Mouse (Mus musculus): ENCODE data around the gene Dtnbp1. TPM values are rescaled to one million over a fixed set of nuclear protein-coding genes. Genes with fewer than 3 reads are reported as not detected.

Gene Dtnbp1
- polyA plus RNA-seq, 1 experiment from 2014 or later, result 85.4 TPM

DNA sequence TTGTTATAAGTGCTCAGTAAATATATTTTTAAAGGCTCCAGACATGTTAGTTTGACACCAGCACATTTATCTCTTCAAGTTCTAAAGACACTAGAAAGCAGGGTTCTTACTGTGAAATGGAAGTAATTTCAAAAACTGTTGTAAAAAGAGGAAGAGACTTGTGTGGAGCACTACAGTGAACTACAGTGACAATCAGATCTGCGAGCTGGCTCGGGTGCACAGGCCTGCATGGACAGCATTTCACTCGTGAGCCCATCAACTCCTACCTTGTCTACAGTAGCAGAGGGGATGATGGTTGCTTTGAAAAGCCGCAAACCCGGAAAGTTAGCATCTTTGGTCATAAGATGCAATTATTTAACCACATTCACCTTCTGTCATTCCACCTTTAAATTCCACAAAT, 5.6 kb downstream of the Dtnbp1 start:
- no peaks in the 10 kb centered on the region for H3K9me3 ChIP-seq
- peaks cover 26% of the 10 kb centered on the region for H3K36me3 ChIP-seq
- WGBS, result 90% methylated on average over 5 of the region's 5 CpGs
- H3K4me1 ChIP-seq (replicated peaks), result peaks cover 17% of the 10 kb centered on the region
- no peak overlapping the region for H3K4me3 ChIP-seq
- no peaks in the 10 kb centered on the region for H3K27me3 ChIP-seq (ENCODE audit: insufficient read depth, poor library complexity, severe bottlenecking)
- H3K27ac ChIP-seq, result no peak overlapping the region
- DNase-seq (ENCODE audit: low spot score), result no peak

DNA sequence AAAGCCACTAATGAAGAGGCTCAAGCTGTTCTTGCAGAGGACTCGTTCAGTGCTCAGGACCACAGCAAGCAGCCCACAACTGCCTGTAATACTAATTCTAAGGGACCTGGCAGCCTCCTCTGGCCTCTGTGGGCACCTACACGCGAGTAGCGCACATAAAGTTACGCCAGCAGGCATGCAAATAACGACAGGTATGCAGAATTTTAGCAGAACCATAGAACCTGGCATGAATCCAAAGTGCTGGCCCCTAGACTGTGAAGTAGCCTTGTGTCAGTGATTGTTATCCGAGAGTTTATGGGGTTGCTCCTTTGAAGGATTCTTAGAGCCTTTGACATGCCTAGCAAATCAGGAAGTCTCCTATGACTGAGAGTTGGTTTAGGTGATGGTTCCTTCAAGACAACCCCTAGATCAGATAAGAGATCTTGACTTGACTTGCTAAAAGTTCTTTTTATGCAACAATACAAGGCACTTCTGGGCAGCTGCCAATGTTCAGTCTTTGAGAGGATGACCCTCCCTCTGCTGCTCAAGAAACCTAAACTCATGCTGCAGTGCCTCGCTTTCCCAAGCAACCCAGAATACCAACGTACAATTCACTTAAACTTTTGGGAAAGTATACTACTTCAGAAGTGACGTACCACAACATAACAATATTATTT, 9.3 kb downstream of the Dtnbp1 start:
- DNase-seq (ENCODE audit: low spot score), result no peak
- H3K9me3 ChIP-seq, result no peaks in the 10 kb centered on the region
- no peaks in the 10 kb centered on the region for H3K4me1 ChIP-seq (replicated peaks)
- 95% methylated on average over 10 of the region's 10 CpGs for WGBS
- no peaks in the 10 kb centered on the region for H3K27me3 ChIP-seq (ENCODE audit: insufficient read depth, poor library complexity, severe bottlenecking)
- H3K27ac ChIP-seq, result no peak overlapping the region
- H3K36me3 ChIP-seq, result peaks cover 44% of the 10 kb centered on the region
- H3K4me3 ChIP-seq, result no peak overlapping the region

DNA sequence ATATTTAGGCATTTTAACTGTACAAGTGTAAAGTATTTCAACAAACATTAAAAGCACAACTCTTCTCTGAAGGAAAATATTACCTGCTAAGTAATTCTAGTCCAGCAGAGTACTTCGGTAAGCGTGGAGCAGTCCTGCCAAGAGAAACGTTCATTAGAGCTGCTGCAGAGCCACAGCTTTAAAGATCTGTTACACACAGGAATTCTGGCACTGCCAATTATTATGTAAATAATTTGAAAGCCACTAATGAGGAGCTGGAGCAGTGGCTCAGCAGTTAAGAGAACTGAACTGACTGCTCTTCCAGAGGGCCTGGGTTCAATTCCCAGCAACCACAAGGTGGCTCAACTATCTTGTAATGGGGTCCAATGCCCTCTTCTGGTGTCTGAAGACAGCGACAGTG, 10.0 kb downstream of the Dtnbp1 start:
- no peaks in the 10 kb centered on the region for H3K9me3 ChIP-seq
- WGBS, result 88% methylated on average over 4 of the region's 4 CpGs
- no peaks in the 10 kb centered on the region for H3K4me1 ChIP-seq (replicated peaks)
- H3K27ac ChIP-seq, result no peak overlapping the region
- peaks cover 48% of the 10 kb centered on the region for H3K36me3 ChIP-seq
- no peak overlapping the region for H3K4me3 ChIP-seq
- DNase-seq (ENCODE audit: low spot score), result no peak
- H3K27me3 ChIP-seq (ENCODE audit: insufficient read depth, poor library complexity, severe bottlenecking), result no peaks in the 10 kb centered on the region

DNA sequence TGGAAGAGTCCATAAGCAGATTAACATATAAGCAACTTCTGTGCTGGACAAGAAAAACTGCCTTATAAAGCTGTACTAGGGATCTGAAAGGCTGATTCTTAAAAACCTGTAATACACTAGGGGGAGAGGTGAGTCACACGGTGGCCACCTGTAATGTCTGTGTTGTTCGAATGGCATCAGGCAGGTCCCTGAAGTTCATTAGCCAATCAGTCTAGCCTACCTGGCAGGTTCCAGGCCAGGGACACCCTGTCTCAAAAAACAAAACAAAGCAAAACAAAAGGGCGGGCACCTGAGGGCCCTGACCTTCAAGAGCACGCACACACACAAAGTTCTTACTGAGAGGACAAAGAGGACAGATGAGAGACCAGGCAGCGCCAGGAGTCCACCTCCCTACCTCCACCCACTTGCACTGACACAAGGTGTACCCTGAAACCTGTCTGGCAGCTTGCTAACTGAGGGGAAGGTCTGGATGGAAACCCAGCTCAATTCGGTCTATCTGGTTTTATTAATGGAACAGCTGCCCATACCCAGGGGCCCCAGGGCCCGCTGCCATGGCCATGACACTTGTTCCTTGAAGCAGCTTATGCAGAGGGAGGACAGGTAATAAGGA, 11.8 kb downstream of the Dtnbp1 start:
- Histone ChIP-seq H3K27ac (no peak overlapping the region), H3K27me3 (ENCODE audit: insufficient read depth, poor library complexity, severe bottlenecking) (no peaks in the 10 kb centered on the region), H3K4me1 (replicated peaks) (no peaks in the 10 kb centered on the region; the same call in 1 of the 2 replicates), H3K4me3 (no peak overlapping the region), H3K36me3 (peaks cover 56% of the 10 kb centered on the region), H3K9me3 (no peaks in the 10 kb centered on the region)
- 92% methylated on average over 7 of the region's 7 CpGs for WGBS
- DNase-seq (ENCODE audit: low spot score), result no peak

DNA sequence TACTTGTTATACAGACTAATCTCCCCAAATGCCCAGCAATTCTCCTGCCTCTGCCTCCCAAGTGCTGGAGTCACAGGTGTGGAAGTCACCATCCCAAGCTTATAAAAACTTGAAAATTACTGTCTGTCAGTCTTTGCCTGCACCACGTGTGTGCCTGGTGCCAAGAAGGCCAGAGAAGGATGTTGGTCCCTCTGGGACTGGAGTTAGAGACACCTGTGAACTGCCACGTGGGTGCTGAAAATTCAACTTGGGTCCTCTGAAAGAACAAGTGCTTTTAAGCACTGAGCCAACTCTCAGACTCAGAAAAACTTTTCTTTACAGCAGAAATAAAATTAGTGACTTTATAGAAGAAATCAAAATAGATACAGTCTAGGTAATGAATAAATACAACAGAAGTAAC, 15.6 kb downstream of the Dtnbp1 start:
- Histone ChIP-seq H3K27me3 (ENCODE audit: insufficient read depth, poor library complexity, severe bottlenecking) (no peaks in the 10 kb centered on the region), H3K4me3 (no peak overlapping the region), H3K36me3 (peaks cover 50% of the 10 kb centered on the region), H3K4me1 (replicated peaks) (no peaks in the 10 kb centered on the region; the same call in 1 of the 2 replicates), H3K9me3 (no peaks in the 10 kb centered on the region), H3K27ac (no peak overlapping the region)
- DNase-seq (ENCODE audit: low spot score), result no peak
- WGBS, result 78% methylated on average over 2 of the region's 2 CpGs

DNA sequence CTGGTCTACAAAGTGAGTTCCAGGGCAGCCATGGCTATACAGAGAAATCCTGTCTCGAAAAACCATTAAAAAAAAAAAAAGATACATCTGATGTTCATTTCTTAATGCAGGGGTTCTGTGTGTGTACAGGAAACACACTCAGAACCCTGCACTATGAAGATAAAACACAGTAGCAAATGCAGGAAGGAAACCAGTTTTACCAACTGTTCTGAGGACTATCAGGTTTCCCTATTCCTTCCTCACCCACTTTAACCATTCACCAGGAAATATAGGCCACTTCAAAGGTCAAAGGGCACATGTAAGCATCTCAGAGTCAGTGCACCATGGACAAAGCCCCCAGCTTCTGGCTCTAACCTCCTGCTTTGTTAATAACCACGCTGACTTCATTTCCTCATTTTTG, 16.6 kb downstream of the Dtnbp1 start:
- WGBS, result 72% methylated on average over 2 of the region's 2 CpGs

DNA sequence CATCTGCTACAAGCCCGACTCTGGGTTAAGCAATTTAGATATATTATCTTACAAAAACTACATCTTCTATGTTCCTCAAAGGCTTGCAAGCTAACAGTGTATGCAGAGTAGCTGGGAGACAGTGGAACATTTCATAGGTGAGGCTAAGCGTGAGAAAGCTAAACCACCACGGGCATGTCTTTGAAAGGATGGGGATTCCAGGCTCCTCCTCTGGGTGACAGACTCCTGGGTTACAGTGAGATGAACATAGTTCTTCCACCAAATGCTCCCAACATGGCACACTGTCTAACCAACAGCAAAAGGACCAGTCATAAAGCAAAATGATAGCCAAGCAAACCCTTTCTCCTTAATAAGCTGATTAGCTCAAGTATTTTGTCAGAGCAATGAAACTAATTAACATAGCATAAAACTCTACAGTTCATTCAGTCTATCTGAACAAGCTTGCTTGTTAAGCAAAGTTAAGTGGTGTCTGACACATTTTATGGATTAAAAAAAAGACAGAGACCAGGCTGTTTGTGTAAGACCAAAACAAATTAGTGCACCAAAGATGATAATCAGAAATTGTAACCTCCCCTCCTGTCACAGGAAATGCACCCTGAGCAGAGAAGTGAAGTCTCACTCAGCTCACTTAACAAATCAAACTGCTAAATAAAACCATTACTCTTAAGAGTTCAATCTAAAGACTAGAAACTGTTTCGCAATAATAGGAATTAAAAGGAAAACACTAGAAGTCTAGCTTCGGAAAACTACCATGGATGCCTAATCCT, 18.1 kb downstream of the Dtnbp1 start:
- Histone ChIP-seq H3K27me3 (ENCODE audit: insufficient read depth, poor library complexity, severe bottlenecking) (no peaks in the 10 kb centered on the region), H3K9me3 (no peaks in the 10 kb centered on the region), H3K4me3 (no peak overlapping the region), H3K27ac (no peak overlapping the region), H3K4me1 (replicated peaks) (no peaks in the 10 kb centered on the region; the same call in 1 of the 2 replicates), H3K36me3 (peaks cover 43% of the 10 kb centered on the region)
- 94% methylated on average over 5 of the region's 5 CpGs for WGBS
- DNase-seq (ENCODE audit: low spot score), result no peak

More for the DNA sequence above, 16.6 kb downstream of the Dtnbp1 start:
- Histone ChIP-seq H3K27me3 (ENCODE audit: insufficient read depth, poor library complexity, severe bottlenecking) (no peaks in the 10 kb centered on the region), H3K4me3 (no peak overlapping the region), H3K4me1 (replicated peaks) (no peaks in the 10 kb centered on the region; the same call in 1 of the 2 replicates), H3K27ac (no peak overlapping the region), H3K36me3 (peaks cover 51% of the 10 kb centered on the region), H3K9me3 (no peaks in the 10 kb centered on the region)
- no peak for DNase-seq (ENCODE audit: low spot score)

DNA sequence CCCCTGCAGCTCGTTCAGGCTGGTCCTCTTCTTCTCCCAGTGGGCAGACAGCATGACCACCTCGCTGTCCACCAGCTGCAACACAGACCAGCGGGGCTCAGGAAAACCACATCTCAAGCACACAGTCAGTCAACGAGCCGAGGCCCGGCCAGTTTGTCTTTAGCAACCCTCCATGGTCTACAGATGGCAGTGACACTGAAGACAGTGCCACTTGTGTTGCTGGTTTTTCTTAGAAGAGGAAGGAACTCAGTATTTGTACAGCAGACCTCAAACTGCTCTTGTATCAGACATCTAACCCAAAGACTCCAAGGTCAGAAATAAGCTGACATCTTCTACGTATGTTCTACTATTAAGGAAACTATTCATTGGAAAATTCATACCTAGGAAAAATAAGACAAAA, 19.1 kb downstream of the Dtnbp1 start:
- Histone ChIP-seq H3K4me3 (no peak overlapping the region), H3K27me3 (ENCODE audit: insufficient read depth, poor library complexity, severe bottlenecking) (no peaks in the 10 kb centered on the region), H3K36me3 (peaks cover 35% of the 10 kb centered on the region), H3K4me1 (replicated peaks) (no peaks in the 10 kb centered on the region; the same call in 1 of the 2 replicates), H3K27ac (no peak overlapping the region), H3K9me3 (no peaks in the 10 kb centered on the region)
- WGBS, result 84% methylated on average over 7 of the region's 7 CpGs
- no peak for DNase-seq (ENCODE audit: low spot score)

DNA sequence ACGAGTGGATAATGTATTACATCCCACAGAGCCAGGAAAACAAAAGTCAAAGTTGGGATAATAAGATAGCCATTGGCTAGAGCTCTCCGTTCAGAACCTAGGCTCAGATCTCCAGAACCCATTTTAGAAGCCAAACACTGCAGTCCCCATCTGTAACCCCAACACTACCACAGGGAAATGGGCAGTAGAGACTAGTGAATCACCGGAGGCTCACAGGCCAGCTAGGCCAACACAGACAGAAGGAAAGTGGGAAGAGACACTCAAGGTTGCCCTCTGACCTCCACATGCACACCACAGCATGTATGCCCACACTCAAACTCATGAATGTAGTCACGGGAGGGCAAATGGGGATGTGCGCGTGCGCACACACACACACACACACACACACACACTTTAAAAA, 22.5 kb downstream of the Dtnbp1 start:
- Histone ChIP-seq H3K9me3 (no peaks in the 10 kb centered on the region), H3K4me3 (no peak overlapping the region), H3K27ac (no peak overlapping the region), H3K27me3 (ENCODE audit: insufficient read depth, poor library complexity, severe bottlenecking) (no peaks in the 10 kb centered on the region), H3K4me1 (replicated peaks) (peaks cover 8% of the 10 kb centered on the region; the same call in 1 of the 2 replicates), H3K36me3 (peaks cover 21% of the 10 kb centered on the region)
- no peak for DNase-seq (ENCODE audit: low spot score)
- 91% methylated on average over 7 of the region's 7 CpGs for WGBS

DNA sequence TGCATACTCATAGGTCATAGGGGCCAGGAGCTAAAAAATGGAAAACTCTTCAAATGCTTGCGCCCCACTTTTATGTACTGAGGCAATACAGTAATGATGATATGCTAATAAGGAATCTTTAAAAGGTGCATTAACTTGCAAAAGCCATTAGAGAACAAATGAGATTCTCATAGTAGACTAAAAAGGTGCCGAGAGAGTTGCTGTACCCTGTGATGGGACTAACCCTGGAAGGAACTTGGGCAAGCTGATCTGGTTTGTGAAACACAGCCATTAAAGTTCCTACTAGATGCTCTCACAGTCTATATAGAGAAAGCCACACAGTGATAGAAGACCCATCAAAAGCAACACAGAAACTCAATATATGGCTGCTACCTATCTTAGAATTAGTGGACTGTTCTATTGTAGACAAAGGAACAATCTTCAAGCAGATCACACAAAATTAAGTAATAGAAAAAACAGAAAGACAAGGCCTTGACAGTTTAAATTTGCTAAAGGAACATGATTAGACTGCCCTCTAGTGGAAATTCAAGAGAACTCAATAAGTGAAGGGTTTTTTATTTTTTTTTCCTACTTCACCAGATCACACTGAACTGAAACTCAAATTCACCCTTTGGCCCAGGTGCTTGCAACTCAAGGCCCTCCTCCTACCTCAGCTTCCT, 24.3 kb downstream of the Dtnbp1 start:
- Histone ChIP-seq H3K9me3 (no peaks in the 10 kb centered on the region), H3K27ac (no peak overlapping the region), H3K4me1 (replicated peaks) (peaks cover 8% of the 10 kb centered on the region; the same call in 1 of the 2 replicates), H3K27me3 (ENCODE audit: insufficient read depth, poor library complexity, severe bottlenecking) (no peaks in the 10 kb centered on the region), H3K4me3 (no peak overlapping the region), H3K36me3 (peaks cover 17% of the 10 kb centered on the region; the same call in 1 of the 2 replicates)
- 85% methylated on average over 2 of the region's 2 CpGs for WGBS
- DNase-seq (ENCODE audit: low spot score), result no peak

DNA sequence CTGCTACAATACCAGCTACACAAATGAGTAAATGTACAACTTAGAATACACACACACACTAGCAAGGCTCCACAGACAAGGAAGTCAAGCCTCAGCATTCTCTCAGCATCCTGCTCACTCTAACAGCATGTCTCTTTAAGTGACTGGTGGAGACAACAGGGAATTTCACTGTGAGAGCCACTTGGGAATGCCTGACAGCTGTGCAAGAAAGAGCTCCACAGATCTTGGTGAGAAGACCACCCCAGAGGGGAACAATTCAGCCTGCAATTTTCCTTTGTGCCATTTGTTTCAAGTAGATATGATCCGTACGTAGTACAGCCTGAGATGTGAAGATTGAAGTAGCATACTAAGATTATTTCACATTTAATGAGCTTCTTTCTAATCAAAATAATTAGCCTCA, 24.9 kb downstream of the Dtnbp1 start:
- Histone ChIP-seq H3K9me3 (no peaks in the 10 kb centered on the region), H3K4me3 (no peak overlapping the region), H3K4me1 (replicated peaks) (peaks cover 8% of the 10 kb centered on the region; the same call in 1 of the 2 replicates), H3K36me3 (peaks cover 15% of the 10 kb centered on the region; the same call in 1 of the 2 replicates), H3K27me3 (ENCODE audit: insufficient read depth, poor library complexity, severe bottlenecking) (no peaks in the 10 kb centered on the region), H3K27ac (no peak overlapping the region)
- 76% methylated on average over 2 of the region's 2 CpGs for WGBS
- no peak for DNase-seq (ENCODE audit: low spot score)

DNA sequence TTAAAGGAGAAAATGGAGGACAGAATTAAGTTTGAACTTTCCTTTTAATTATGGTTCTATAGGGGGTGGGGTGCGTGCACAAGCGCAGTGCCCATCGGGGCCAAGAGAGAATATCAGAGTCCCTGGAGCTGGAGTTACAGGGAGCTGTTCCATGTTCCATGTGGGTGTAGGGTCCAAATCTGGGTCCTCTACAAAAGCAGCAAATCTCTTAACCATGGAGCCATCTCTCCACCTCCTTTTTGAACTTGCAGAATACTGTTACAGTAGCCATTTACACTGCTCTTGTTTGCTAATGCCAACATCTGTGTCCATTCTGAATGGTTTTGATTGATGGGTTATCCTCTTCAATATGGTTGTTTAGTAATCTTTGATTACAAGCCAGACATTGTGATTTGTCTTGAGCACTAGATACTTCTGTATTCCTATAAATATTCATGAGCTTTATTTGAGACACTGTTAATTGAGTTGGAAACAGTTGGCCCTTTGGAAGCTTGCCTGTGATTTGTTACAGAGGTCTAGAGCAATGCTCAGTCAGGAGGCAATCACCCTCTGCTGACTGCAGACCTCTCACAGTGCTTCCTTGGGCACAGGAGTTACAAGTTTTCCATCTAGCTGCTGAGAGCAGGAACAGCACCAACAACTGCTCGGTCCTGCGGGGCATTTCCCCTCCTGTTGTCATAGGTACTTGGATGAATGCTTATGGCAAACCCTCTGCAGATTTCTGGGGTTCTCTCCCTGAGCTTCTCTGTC, 41.2 kb downstream of the Dtnbp1 start:
- no peak for DNase-seq (ENCODE audit: low spot score)
- peaks cover 22% of the 10 kb centered on the region for H3K36me3 ChIP-seq
- H3K9me3 ChIP-seq, result no peaks in the 10 kb centered on the region
- no peaks in the 10 kb centered on the region for H3K27me3 ChIP-seq (ENCODE audit: insufficient read depth, poor library complexity, severe bottlenecking)
- H3K27ac ChIP-seq, result no peak overlapping the region
- H3K4me3 ChIP-seq, result no peak overlapping the region
- WGBS, result 90% methylated on average over 5 of the region's 5 CpGs
- peaks cover 10% of the 10 kb centered on the region for H3K4me1 ChIP-seq (replicated peaks)
